Mouse (Mus musculus) hindbrain, embryonic 12.5 days (tissue): ENCODE results near the gene Gm3727. TPM values are rescaled to one million over a fixed set of nuclear protein-coding genes. Genes with fewer than 3 reads are reported as not detected.
"Not testable (repeated sequence)": the region's sequence is repeated elsewhere in the genome, so short reads cannot be mapped to it uniquely, and the experiment has no call there.

Experiments used
- ATAC-seq: fragments of 200-750 bp; cut with Nextera tagmentation; 2 replicates; pipeline ENCODE4 v1.8.0; 2017; ENCODE audit warnings: moderate TSS enrichment; ENCODE audit not compliant: low FRiP score
- H3K27ac ChIP-seq: fragments of 300-500 bp; sonication (generic); 2 replicates; pipeline ENCODE4 v1.5.1; 2016; ENCODE audit warnings: mild to moderate bottlenecking
- H3K27me3 ChIP-seq: fragments of 300-500 bp; sonication (generic); 2 replicates; pipeline ENCODE4 v1.6.1; 2016; ENCODE audit warnings: mild to moderate bottlenecking
- H3K36me3 ChIP-seq: fragments of 300-500 bp; sonication (generic); 2 replicates; pipeline ENCODE4 v1.6.1; 2016; ENCODE audit warnings: mild to moderate bottlenecking
- H3K4me1 ChIP-seq: fragments of 300-500 bp; sonication (generic); 2 replicates; pipeline ENCODE4 v1.6.1; 2016
- H3K4me2 ChIP-seq: fragments of 300-500 bp; sonication (generic); replicated peaks from 2 replicates; pipeline ENCODE4 v1.6.1; 2016; ENCODE audit warnings: mild to moderate bottlenecking
- H3K4me3 ChIP-seq: fragments of 300-500 bp; sonication (generic); 2 replicates; pipeline ENCODE4 v1.5.1; 2016; ENCODE audit warnings: mild to moderate bottlenecking
- H3K9ac ChIP-seq: fragments of 300-500 bp; sonication (generic); 2 replicates; pipeline ENCODE4 v1.6.1; 2016; ENCODE audit warnings: mild to moderate bottlenecking, moderate library complexity
- H3K9me3 ChIP-seq: fragments of 300-500 bp; sonication (generic); replicated peaks from 2 replicates; pipeline ENCODE4 v1.6.1; 2016; ENCODE audit warnings: mild to moderate bottlenecking
- WGBS: fragments of 180-500 bp; shearing (Covaris S2); methylation state at CpG from one replicate; pipeline ENCODE4 v1.1.7; 2016; 5-methylcytosine and 5-hydroxymethylcytosine counted together
- polyA plus RNA-seq: library from polyadenylated mRNA; unstranded; fragments of >200 nt; fragmentation: Nextera tagmentation; extraction: Ambion mirVana; gene quantifications from 2 replicates; pipeline ENCODE4 v1.2.1, GENCODE M21; 2016

Gene Gm3727
- not detected in 2 replicates for polyA plus RNA-seq

- H3K36me3 ChIP-seq, H3K27me3 ChIP-seq, H3K4me1 ChIP-seq, H3K9me3 ChIP-seq, H3K4me2 ChIP-seq, H3K27ac ChIP-seq, H3K4me3 ChIP-seq, H3K9ac ChIP-seq, ATAC-seq: not testable (repeated sequence)
- WGBS = 81% methylated on average over 3 of the region's 3 CpGs
Observed at GRCm38 (mm10) chr14:7264614-7265013, at the start of gene Gm3727. Gm3727 (minus strand) TSS chr14:7264714.

- H3K4me1 ChIP-seq, H3K27ac ChIP-seq, H3K27me3 ChIP-seq, H3K4me3 ChIP-seq, ATAC-seq, H3K36me3 ChIP-seq, H3K9ac ChIP-seq, H3K4me2 ChIP-seq, H3K9me3 ChIP-seq: not testable (repeated sequence)
- WGBS = 4% methylated on average over 7 of the region's 10 CpGs
Observed at GRCm38 (mm10) chr14:7243498-7243897, 21.0 kb downstream of the Gm3727 start.

Other genes with a start within 250 kb of the Gm3727 start
- gene Gm10406, start 237.3 kb downstream of the Gm3727 start, polyA plus RNA-seq = 1.3 and 2.5 TPM in 2 replicates
- gene Gm3685, start 219.7 kb downstream of the Gm3727 start, polyA plus RNA-seq = not detected in 2 replicates
- 3.5 and 3.7 TPM in 2 replicates for gene Gm3696, start 164.1 kb downstream of the Gm3727 start, polyA plus RNA-seq
- gene Gm6676, start 139.3 kb downstream of the Gm3727 start, polyA plus RNA-seq = not detected in 2 replicates
- gene Gm3512, start 90.2 kb downstream of the Gm3727 start, polyA plus RNA-seq = 5.0 and 6.1 TPM in 2 replicates
- not detected in 2 replicates for gene Gm16434, start 70.2 kb downstream of the Gm3727 start, polyA plus RNA-seq
- 3.1 and 3.5 TPM in 2 replicates for gene Gm3739, start 50.3 kb upstream of the Gm3727 start, polyA plus RNA-seq
- not detected in 2 replicates for gene Gm5797, start 67.7 kb upstream of the Gm3727 start, polyA plus RNA-seq
- gene Gm8374, start 100.4 kb upstream of the Gm3727 start, polyA plus RNA-seq = not detected in 2 replicates
- gene Gm3755, start 186.2 kb upstream of the Gm3727 start, polyA plus RNA-seq = 0.18 TPM in 1 of 2 replicates, not detected in the other
- 4.0 and 4.5 TPM in 2 replicates for gene Gm3752, start 219.0 kb upstream of the Gm3727 start, polyA plus RNA-seq